In the genomic region with DNA sequence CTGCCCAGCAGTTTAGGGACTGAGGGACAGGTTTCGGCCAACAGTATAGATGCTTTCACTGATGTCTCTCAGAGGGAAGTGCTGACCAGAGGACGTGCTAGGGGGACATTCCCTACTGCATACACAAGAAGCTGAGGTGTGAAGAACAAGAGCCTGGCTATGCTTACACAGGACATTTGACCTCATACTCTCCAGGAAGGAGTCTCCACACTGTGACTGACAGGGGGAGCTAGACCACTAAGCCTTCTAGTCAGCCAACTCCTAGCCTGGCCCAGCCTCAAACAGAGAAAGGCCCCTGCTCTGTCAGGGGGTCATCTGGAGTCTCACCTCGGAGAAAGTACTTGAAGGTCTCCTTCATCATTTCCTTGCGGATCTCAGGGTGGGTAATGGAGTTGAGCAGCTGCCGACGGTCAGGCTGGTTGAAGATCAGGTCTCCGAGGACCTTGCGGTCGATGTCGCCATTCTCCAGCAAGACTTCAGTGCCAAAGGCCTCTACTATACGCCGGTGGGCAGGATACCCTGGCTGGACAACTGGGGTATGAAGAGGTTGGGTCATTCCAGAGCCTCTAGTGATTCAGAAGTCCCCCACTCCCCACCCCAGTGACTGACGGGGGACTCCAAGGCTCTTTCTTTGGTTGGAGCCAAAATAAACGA, we compare ENCODE assay signal across 11 mouse cellular contexts. TPM values are rescaled to one million over a fixed set of nuclear protein-coding genes. Genes with fewer than 3 reads are reported as not detected.
A peak's percentile ranks its signal among the peaks of the same experiment; 100 is the strongest.
DNase-seq lines count a peak whose midpoint lies in the region; ATAC-seq lines count a peak whose summit lies in the region.
"Had no signal": no experiment of that assay in that cellular context is flagged by ENCODE, and none has a peak within 500 bp of the region (broad histone marks: within the 10 kb centered on the region; RNA-seq: fewer than 3 reads in every experiment).

No protein-coding gene starts in this region.

- 70% methylated on average over 14 of the region's 14 CpGs for WGBS in heart, embryonic 11.5 days (ENCODE audit: insufficient replicate concordance)
- 60% methylated on average over 14 of the region's 14 CpGs for WGBS in lung, embryonic 15.5 days
- WGBS in embryonic facial prominence, embryonic 15.5 days = 84% methylated on average over 14 of the region's 14 CpGs
- WGBS in midbrain, embryonic 11.5 days = 92% methylated on average over 14 of the region's 14 CpGs

- peaks cover 40% of the 10 kb centered on the region for H3K4me1 ChIP-seq in heart, embryonic 11.5 days (ENCODE audit: control insufficient read depth, insufficient read depth, low read length)
- peaks cover 36% of the 10 kb centered on the region for H3K4me1 ChIP-seq in lung, embryonic 15.5 days
- H3K4me1 ChIP-seq in embryonic facial prominence, embryonic 15.5 days = peaks cover 42% of the 10 kb centered on the region
- H3K4me1 ChIP-seq in midbrain, embryonic 11.5 days (ENCODE audit: control insufficient read depth, insufficient read depth, low read length) = peaks cover 8% of the 10 kb centered on the region

- H3K27ac ChIP-seq in heart, embryonic 11.5 days (ENCODE audit: low read depth, low read length) = peak overlapping the region; percentile 84
- peak overlapping the region; percentile 33; the same call in 1 of the 2 replicates for H3K27ac ChIP-seq in lung, embryonic 15.5 days
- H3K27ac ChIP-seq in embryonic facial prominence, embryonic 15.5 days (replicated peaks) = peak overlapping the region; percentile 51; the same call in 1 of the 2 replicates
- peak overlapping the region; percentile 27; the same call in 1 of the 2 replicates for H3K27ac ChIP-seq in midbrain, embryonic 11.5 days (ENCODE audit: low read depth, low read length)

- peaks cover 25% of the 10 kb centered on the region for H3K36me3 ChIP-seq in heart, embryonic 11.5 days (ENCODE audit: control insufficient read depth, insufficient read depth, low read length)
- peaks cover 56% of the 10 kb centered on the region for H3K36me3 ChIP-seq in lung, embryonic 15.5 days
- peaks cover 59% of the 10 kb centered on the region for H3K36me3 ChIP-seq in embryonic facial prominence, embryonic 15.5 days
- peaks cover 25% of the 10 kb centered on the region for H3K36me3 ChIP-seq in midbrain, embryonic 11.5 days (ENCODE audit: control insufficient read depth, insufficient read depth, low read length)

- no peaks in the 10 kb centered on the region for H3K27me3 ChIP-seq in heart, embryonic 11.5 days (ENCODE audit: control insufficient read depth, insufficient read depth, low read length)
- no peaks in the 10 kb centered on the region for H3K27me3 ChIP-seq in lung, embryonic 15.5 days
- H3K27me3 ChIP-seq in embryonic facial prominence, embryonic 15.5 days = no peaks in the 10 kb centered on the region
- H3K27me3 ChIP-seq in midbrain, embryonic 11.5 days (ENCODE audit: control insufficient read depth, insufficient read depth, low read length) = no peaks in the 10 kb centered on the region

- H3K9ac ChIP-seq in heart, embryonic 11.5 days (ENCODE audit: low read depth, low read length) = no peak overlapping the region
- H3K9ac ChIP-seq in lung, embryonic 15.5 days = no peak overlapping the region
- H3K9ac ChIP-seq in embryonic facial prominence, embryonic 15.5 days = no peak overlapping the region
- H3K9ac ChIP-seq in midbrain, embryonic 11.5 days (ENCODE audit: low read length) = no peak overlapping the region
- H3K9ac ChIP-seq: liver, embryonic 14.5 days had no signal

- intact Hi-C loops in heart, postnatal 36 days (cut with DNase I) = no loop called here

- no peak for ATAC-seq in heart, embryonic 11.5 days (replicated peaks; ENCODE audit: insufficient number of reproducible peaks, low FRiP score, low TSS enrichment)
- ATAC-seq in lung, embryonic 15.5 days (ENCODE audit: borderline replicate concordance, extremely low read depth, low FRiP score, low TSS enrichment) = 0 out of 2 replicates have a peak, but pooled peaks have one; percentile 8
- ATAC-seq in embryonic facial prominence, embryonic 15.5 days (ENCODE audit: insufficient number of reproducible peaks, low FRiP score, low TSS enrichment, low read depth) = no peak
- no peak for ATAC-seq in midbrain, embryonic 11.5 days (ENCODE audit: low FRiP score)

- H3K4me3 ChIP-seq in heart, embryonic 11.5 days (ENCODE audit: low read depth, low read length) = no peak overlapping the region
- no peak overlapping the region for H3K4me3 ChIP-seq in lung, embryonic 15.5 days
- no peak overlapping the region for H3K4me3 ChIP-seq in embryonic facial prominence, embryonic 15.5 days (replicated peaks)
- H3K4me3 ChIP-seq in midbrain, embryonic 11.5 days (ENCODE audit: low read depth, low read length) = no peak overlapping the region

- H3K4me2 ChIP-seq in heart, embryonic 11.5 days = no peak overlapping the region; the same call in 1 of the 2 replicates
- H3K4me2 ChIP-seq in lung, embryonic 15.5 days = no peak overlapping the region
- H3K4me2 ChIP-seq in embryonic facial prominence, embryonic 15.5 days (replicated peaks) = no peak overlapping the region
- H3K4me2 ChIP-seq in midbrain, embryonic 11.5 days = no peak overlapping the region

- no peak for DNase-seq in heart, postnatal 36 days
- no peak for DNase-seq in lung, postnatal 25 days (ENCODE audit: low spot score)
- DNase-seq in midbrain, embryonic 11.5 days (ENCODE audit: low spot score, missing footprints) = no peak
- no peak for DNase-seq in left cerebral cortex, adult 9 months (ENCODE audit: low spot score in 2 of 2)
- no peak for DNase-seq in layer of hippocampus, postnatal 36 days
- DNase-seq: kidney, adult 11 months; layer of hippocampus, adult 9-11 months had no signal

- no peaks in the 10 kb centered on the region for H3K9me3 ChIP-seq in heart, embryonic 11.5 days (replicated peaks; ENCODE audit: control insufficient read depth, low read length)
- no peaks in the 10 kb centered on the region for H3K9me3 ChIP-seq in lung, embryonic 15.5 days
- no peaks in the 10 kb centered on the region for H3K9me3 ChIP-seq in embryonic facial prominence, embryonic 15.5 days (replicated peaks)
- no peaks in the 10 kb centered on the region for H3K9me3 ChIP-seq in midbrain, embryonic 11.5 days (ENCODE audit: control insufficient read depth, low read length)

RNA-seq across cellular contexts. Expression of a gene that starts 28.5 kb away (rescaled TPM):
- 49.4 and 53.4 TPM in 2 replicates for polyA plus RNA-seq in heart, embryonic 11.5 days (2014; fragmentation: Nextera tagmentation; extraction: Ambion mirVana)
- total RNA-seq in heart, postnatal 36 days (2021) = 10 to 100 TPM; 65.2 to 68.7 TPM
- 56.8 and 59.9 TPM in 2 replicates for polyA plus RNA-seq in lung, embryonic 15.5 days (2015; fragmentation: Nextera tagmentation; extraction: Ambion mirVana)
- polyA plus RNA-seq in embryonic facial prominence, embryonic 15.5 days (2015; fragmentation: Nextera tagmentation; extraction: Ambion mirVana) = 49.5 and 52.9 TPM in 2 replicates
- 45.6 and 51.3 TPM in 2 replicates for polyA plus RNA-seq in midbrain, embryonic 11.5 days (2014; fragmentation: Nextera tagmentation; extraction: Ambion mirVana)
- total RNA-seq in layer of hippocampus, postnatal 36 days (2021) = 100 to 1,000 TPM; 165 to 167 TPM

RNA-seq across cellular contexts. Expression of a gene that starts 28.7 kb away (rescaled TPM):
- 135 and 141 TPM in 2 replicates for polyA plus RNA-seq in heart, embryonic 11.5 days (2014; fragmentation: Nextera tagmentation; extraction: Ambion mirVana)
- 10 to 100 TPM; 70.4 to 81.3 TPM for total RNA-seq in heart, postnatal 36 days (2021)
- 147 and 150 TPM in 2 replicates for polyA plus RNA-seq in lung, embryonic 15.5 days (2015; fragmentation: Nextera tagmentation; extraction: Ambion mirVana)
- polyA plus RNA-seq in embryonic facial prominence, embryonic 15.5 days (2015; fragmentation: Nextera tagmentation; extraction: Ambion mirVana) = 144 and 158 TPM in 2 replicates
- 238 and 259 TPM in 2 replicates for polyA plus RNA-seq in midbrain, embryonic 11.5 days (2014; fragmentation: Nextera tagmentation; extraction: Ambion mirVana)
- total RNA-seq in layer of hippocampus, postnatal 36 days (2021) = 10 to 100 TPM; 88.9 to 96.1 TPM

RNA-seq across cellular contexts. Expression of a gene that starts 53.0 kb away (rescaled TPM):
- 0.76 and 1.0 TPM in 2 replicates for polyA plus RNA-seq in heart, embryonic 11.5 days (2014; fragmentation: Nextera tagmentation; extraction: Ambion mirVana)
- not detected for total RNA-seq in heart, postnatal 36 days (2021)
- polyA plus RNA-seq in lung, embryonic 15.5 days (2015; fragmentation: Nextera tagmentation; extraction: Ambion mirVana) = 1.4 and 1.8 TPM in 2 replicates
- 2.7 and 4.1 TPM in 2 replicates for polyA plus RNA-seq in embryonic facial prominence, embryonic 15.5 days (2015; fragmentation: Nextera tagmentation; extraction: Ambion mirVana)
- polyA plus RNA-seq in midbrain, embryonic 11.5 days (2014; fragmentation: Nextera tagmentation; extraction: Ambion mirVana) = 15.1 and 17.4 TPM in 2 replicates
- total RNA-seq in layer of hippocampus, postnatal 36 days (2021) = 10 to 100 TPM; 16.2 to 18.2 TPM

Comparison
In these comparisons a context has a peak if more than half of its experiments do, and no peak if none do; other contexts are left out.
1. H3K27ac ChIP-seq: peak in every context shown above with its lines; median percentile 84 in heart, embryonic 11.5 days; 51 in embryonic facial prominence, embryonic 15.5 days; 33 in lung, embryonic 15.5 days; 27 in midbrain, embryonic 11.5 days.